Mouse (Mus musculus): Measurements from ENCODE around the gene Agbl1. TPM values are rescaled to one million over a fixed set of nuclear protein-coding genes. Genes with fewer than 3 reads are reported as not detected.

Agbl1 gene
- total RNA-seq, 1 experiment from 2014 or later: 0.10 TPM

DNA sequence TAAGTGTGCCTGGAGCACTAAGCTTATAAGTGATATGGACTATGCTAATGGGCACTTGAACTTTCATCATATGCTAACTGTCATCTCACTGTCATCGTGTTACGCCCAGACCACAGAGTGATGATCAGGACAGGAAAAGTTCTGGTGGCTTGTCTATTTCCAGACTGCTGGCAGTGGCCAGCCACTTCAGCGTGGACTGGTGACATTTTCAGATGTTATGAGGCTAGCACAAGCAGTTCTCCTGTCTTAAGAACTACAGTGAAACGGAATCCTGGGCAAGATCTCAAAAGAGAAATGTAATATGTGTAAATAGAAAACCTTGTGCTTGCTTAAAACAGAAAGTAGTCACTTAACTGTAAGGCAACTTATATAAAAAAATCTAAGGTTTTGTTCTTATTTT, 550.8 kb downstream of the Agbl1 start:
- ATAC-seq (replicated peaks in 1 of 2; ENCODE audit: insufficient read depth in 1 of 2, low FRiP score in 2 of 2, low TSS enrichment in 1 of 2, low read depth in 1 of 2, poor library complexity in 2 of 2, severe bottlenecking in 2 of 2): no peak

DNA sequence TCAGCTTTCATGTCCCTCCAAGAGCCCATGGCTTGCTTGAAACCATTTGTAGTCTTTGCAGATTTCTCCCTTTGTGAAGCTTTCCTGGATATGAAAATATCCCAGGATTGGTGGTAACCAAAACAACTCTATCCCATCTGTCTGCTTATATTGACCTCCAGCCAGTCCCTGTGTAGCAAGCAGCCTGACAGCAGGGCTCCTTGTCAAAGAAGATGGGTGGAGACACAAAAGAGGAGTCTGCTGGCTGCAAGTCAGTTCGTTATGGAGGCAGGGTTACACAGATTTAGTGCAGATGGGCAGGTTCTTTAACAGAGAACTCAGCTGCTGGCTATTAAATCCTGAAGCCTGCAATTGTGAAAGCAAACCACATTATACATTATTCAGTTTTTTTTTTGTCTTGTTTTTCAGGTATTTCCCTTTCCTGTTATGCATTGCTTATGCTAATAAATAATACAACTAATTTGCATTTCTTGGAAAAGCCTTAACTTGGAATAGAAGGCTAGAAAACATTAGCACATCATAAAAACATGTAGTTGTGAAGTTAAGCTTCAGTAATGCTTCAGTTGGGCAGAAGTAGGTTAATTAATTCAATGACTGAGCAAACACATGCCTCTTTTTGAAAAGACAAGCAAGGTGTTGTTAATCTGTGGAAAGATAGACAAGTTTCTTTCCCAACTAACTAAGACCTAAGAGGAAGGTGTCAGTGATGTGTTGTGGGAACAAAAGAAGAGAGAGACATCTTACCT, 559.0 kb downstream of the Agbl1 start:
- ATAC-seq (replicated peaks in 1 of 2; ENCODE audit: insufficient read depth in 1 of 2, low FRiP score in 2 of 2, low TSS enrichment in 1 of 2, low read depth in 1 of 2, poor library complexity in 2 of 2, severe bottlenecking in 2 of 2): no peak

DNA sequence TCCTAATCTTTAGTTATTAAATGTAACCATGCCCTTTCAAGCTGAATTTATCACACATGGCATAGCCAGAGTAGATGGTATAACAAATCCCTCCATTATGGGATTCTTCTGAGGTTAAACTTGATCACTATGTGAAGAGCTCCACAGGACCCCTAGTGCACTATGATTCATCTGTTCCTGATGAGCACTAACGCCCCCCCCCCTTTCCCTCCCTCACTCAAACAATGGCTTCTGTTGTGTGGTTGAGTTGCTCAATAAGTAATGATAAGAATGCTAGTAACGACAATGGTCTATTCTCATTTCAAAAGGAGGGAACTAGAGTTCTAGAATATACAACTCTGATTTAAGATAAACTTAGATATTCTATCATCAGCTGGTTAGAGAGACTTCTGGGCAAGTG, 560.4 kb downstream of the Agbl1 start:
- ATAC-seq (replicated peaks in 1 of 2; ENCODE audit: insufficient read depth in 1 of 2, low FRiP score in 2 of 2, low TSS enrichment in 1 of 2, low read depth in 1 of 2, poor library complexity in 2 of 2, severe bottlenecking in 2 of 2): no peak

DNA sequence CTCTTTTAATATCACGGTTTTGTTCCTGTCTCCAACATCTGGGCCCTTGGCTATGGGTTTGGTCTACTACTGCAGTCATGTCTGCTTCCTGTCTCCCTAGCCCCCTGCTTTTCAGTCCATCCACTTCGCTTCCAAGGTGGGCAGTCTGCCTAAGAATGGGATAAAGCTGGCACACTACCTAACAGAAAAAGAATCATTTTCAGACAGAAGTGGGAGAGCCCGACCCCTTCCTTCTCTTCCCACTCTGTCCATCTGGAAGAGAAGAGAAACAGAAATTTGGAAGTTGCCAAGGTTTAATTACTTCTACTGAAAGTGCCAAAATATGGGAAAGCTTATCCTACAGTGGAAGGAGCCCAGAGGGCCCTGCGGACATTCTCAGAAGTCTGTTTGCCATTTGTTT, 561.6 kb downstream of the Agbl1 start:
- ATAC-seq (replicated peaks in 1 of 2; ENCODE audit: insufficient read depth in 1 of 2, low FRiP score in 2 of 2, low TSS enrichment in 1 of 2, low read depth in 1 of 2, poor library complexity in 2 of 2, severe bottlenecking in 2 of 2): no peak

DNA sequence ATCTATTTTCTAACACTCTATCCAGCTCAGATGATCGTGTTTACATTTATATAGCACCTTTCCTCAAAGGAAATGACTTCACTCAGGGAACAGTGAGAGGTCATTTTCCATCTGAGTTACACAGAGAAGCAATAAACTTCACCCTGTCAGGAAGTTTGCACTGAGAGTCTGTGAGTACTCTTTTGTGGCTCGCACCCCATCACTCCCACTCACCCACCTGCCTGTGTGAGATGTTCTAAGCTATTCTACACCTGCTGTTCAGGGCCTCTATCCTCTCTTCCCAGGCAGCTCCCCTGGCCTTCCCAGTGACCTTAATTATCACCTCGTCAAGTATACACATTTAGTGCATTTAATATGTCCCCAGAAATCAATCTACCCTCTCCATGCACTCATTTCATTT, 580.3 kb downstream of the Agbl1 start:
- ATAC-seq (replicated peaks in 1 of 2; ENCODE audit: insufficient read depth in 1 of 2, low FRiP score in 2 of 2, low TSS enrichment in 1 of 2, low read depth in 1 of 2, poor library complexity in 2 of 2, severe bottlenecking in 2 of 2): no peak

DNA sequence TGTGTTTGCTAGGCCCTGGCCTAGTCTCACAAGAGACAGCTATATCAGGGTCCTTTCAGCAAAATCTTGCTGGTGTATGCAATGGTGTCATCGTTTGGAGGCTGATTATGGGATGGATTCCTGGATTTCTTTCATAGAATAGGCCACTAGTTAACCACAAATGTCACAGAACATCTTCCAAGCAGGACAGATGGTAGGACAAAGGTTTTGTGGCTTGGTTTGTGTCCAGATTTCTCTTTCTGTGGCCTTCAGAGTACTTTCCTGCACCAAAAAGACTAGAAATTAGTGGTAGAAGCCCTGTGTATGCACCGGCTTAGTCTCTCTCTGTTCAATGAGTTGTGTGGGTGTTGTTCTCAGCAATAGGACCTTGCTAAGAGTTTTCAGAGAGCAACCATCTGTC, 590.9 kb downstream of the Agbl1 start:
- ATAC-seq (replicated peaks in 1 of 2; ENCODE audit: insufficient read depth in 1 of 2, low FRiP score in 2 of 2, low TSS enrichment in 1 of 2, low read depth in 1 of 2, poor library complexity in 2 of 2, severe bottlenecking in 2 of 2): no peak

DNA sequence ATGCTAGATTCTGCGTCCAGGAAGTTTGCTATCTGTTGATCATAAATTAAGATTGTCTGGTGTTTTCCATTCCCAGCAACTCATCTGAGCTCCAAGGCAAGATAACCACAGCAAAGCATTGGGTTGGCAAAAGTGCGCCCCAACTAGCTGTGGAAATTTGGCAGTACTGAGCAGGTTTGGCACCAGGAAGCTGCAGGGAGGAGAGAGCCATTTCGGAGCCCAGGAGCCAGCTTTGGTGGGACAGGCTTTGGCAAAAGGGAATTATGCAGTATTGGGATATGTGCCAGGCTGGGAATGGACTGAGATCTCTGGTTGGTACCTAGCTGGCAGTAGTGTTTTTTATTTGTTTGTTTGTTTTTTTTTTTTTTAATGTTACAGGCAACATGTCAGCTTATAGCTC, 612.5 kb downstream of the Agbl1 start:
- ATAC-seq (replicated peaks in 1 of 2; ENCODE audit: insufficient read depth in 1 of 2, low FRiP score in 2 of 2, low TSS enrichment in 1 of 2, low read depth in 1 of 2, poor library complexity in 2 of 2, severe bottlenecking in 2 of 2): no peak

DNA sequence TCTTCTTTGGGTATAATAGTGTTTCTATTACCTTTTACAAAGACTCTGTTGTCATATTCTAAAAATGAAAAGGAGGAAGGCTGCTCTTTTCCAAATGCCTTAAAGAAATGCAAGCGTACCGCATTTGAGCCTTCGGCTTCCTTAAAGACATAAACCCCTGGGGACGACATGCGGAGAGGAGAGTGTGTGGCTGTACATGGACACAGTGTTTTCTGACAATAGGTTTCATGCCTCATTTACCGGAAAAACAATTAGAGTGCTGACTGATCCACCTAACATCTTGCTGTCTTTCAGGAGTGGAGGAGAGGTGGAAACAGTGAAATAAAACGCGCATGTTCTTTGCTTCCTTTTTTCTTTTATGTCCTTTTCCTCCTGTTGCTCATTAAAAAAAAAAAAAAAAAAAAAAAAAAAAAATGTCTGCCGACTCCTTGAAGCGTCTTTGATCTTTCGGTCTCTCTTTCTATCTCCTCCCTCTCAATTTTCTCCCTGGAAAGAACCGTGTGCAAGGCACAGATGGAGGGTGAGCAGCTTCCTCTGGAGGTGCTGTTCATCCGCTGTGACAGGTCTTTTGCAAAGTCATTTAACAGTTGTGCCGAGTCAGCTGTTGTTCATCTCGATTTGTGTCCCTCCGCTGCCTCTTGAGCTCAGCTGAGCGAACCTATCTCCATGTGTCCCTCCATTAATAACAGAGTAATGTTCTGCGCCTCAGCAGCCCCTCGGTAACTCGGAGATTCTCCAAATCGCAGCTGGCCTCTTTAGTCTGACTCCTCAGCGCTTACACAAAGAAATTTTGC, 659.9 kb downstream of the Agbl1 start:
- no peak for ATAC-seq (replicated peaks in 1 of 2; ENCODE audit: insufficient read depth in 1 of 2, low FRiP score in 2 of 2, low TSS enrichment in 1 of 2, low read depth in 1 of 2, poor library complexity in 2 of 2, severe bottlenecking in 2 of 2)

DNA sequence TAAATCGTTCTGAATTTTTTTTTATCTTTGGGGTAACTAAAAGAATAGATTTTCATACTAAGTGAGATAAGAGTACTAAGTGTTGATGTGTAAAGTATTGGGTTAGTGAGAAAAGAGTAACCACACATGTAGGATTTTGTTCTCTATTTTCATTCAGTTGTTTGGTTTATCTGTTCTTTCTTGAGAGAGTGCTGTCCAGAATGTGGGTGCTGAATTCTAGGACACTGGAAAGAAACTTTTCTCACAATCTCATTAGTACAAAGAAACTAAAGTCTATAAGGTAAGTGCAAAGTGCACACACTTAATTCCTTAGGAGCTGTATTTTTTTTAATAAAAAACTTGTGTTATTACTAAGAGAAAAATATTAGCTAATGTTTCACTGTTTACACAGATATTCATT, 674.4 kb downstream of the Agbl1 start:
- no peak for ATAC-seq (replicated peaks in 1 of 2; ENCODE audit: insufficient read depth in 1 of 2, low FRiP score in 2 of 2, low TSS enrichment in 1 of 2, low read depth in 1 of 2, poor library complexity in 2 of 2, severe bottlenecking in 2 of 2)

DNA sequence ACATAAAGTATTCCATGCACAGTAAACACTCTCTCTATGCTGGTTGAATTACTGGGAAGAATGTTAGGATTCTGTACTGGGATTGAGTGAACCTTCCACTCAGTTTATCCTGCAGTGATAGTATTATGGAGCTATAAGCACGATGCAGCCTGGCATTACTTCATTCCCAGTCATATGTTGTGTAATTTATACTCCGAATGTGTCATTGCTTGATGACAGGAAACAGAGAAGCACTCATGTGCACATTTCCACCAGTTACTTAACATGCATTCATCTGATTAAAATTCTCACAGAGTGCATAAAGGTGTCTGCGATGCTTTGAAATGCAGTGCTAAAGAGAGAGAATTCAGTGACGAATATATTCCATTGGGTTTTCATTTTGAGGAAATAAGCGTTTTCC, 682.0 kb downstream of the Agbl1 start:
- ATAC-seq (replicated peaks in 1 of 2; ENCODE audit: insufficient read depth in 1 of 2, low FRiP score in 2 of 2, low TSS enrichment in 1 of 2, low read depth in 1 of 2, poor library complexity in 2 of 2, severe bottlenecking in 2 of 2): no peak

DNA sequence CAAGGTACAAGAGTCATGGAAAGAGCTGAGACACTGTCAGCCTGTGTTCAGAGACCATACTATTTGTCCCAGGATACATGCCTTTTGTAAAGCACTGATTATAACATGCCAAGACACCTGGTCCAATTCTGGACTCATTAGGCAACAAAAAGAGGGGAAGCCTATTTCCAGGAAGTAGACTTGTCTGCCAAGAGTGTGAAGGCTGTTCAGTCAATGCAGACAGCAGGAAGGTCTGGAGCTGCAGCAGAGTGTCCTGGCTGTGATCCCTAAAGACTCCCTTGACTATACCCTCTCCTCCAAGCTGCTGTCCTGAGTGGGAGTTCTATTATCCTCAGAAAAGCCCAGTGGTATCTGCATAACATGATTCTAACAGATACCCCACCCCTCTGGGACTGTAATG, 689.2 kb downstream of the Agbl1 start:
- ATAC-seq (replicated peaks in 1 of 2; ENCODE audit: insufficient read depth in 1 of 2, low FRiP score in 2 of 2, low TSS enrichment in 1 of 2, low read depth in 1 of 2, poor library complexity in 2 of 2, severe bottlenecking in 2 of 2): no peak

DNA sequence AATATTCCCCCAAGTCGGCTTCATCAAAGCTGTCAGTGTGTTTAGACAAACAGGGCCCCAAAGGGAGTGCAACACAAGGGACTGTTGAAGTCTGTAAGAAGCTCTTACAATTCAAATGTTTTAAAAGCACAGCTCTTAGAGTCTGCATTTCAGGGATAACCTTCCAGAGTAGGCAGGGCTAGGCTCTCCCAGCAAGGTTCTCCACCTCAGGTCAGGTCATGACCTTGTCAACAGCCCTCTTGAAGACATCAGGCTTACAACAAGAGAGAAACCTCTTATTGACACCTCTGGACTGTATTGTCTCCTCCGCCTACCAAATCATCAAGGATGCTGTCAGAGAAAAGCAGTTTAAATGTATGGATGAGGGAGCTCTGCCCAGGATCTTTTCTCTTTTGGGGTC, 692.0 kb downstream of the Agbl1 start:
- ATAC-seq (replicated peaks in 1 of 2; ENCODE audit: insufficient read depth in 1 of 2, low FRiP score in 2 of 2, low TSS enrichment in 1 of 2, low read depth in 1 of 2, poor library complexity in 2 of 2, severe bottlenecking in 2 of 2): no peak

DNA sequence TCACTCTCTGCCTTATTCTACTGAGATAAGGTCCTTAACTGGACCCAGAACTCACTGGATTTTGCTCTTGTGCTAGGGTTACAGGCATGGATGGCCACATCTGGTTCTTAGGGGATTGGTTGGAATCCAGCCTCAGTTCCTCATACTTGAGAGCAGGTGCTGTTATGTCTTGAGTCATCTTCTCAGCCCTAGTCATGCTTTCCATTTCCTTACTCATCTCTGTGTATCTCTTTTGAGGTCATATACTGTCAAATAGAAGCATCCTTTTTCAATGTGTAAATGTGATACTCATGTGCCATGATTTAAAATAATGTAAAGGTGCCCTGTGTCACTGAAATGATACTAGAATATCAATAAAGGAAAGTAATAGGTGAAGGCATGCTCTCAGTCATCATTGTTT, 705.5 kb downstream of the Agbl1 start:
- no peak for ATAC-seq (replicated peaks in 1 of 2; ENCODE audit: insufficient read depth in 1 of 2, low FRiP score in 2 of 2, low TSS enrichment in 1 of 2, low read depth in 1 of 2, poor library complexity in 2 of 2, severe bottlenecking in 2 of 2)

DNA sequence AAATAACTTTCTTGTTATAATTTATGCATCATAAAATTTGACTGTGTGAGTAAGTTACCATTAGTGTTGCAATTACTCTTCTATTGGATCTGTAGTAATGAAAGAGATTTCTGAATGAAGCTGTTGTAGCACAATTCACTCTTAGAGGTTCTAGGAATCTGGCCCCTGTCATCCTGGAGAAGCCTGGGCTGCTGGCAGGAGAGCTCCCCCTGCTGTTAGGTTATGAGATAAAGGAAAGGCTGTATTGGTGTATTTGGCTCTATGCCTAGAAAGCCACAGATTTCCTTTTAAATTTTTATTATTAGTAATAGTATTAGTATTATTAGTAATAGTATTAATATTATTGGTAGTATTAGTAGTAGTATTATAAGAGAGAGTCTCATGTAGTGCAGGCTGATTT, 711.8 kb downstream of the Agbl1 start:
- ATAC-seq (replicated peaks in 1 of 2; ENCODE audit: insufficient read depth in 1 of 2, low FRiP score in 2 of 2, low TSS enrichment in 1 of 2, low read depth in 1 of 2, poor library complexity in 2 of 2, severe bottlenecking in 2 of 2): 0 out of 4 replicates have a peak, but pooled peaks of 1 of the 2 experiments have one; percentile 27

DNA sequence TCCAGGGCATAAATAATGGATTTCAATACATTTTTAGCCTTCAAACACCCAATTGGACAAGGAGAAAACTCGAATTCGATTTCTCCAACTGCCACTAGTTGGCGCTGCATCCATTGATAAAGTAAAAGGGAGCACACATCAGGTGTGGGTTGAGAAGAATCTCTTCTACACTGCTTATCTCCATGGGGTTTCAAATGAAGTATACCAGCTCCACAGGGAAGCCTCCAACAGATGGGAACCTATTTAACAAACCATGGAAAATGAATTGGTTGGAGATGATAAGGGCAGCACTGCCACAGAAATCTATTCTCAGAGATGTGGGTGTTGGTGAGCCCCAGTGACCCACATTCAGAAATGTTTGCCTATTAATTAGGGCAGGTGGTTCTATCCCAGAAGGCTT, 741.6 kb downstream of the Agbl1 start:
- peak; percentile 42 to 69; a peak in 2 of 4 replicates for ATAC-seq (replicated peaks in 1 of 2; ENCODE audit: insufficient read depth in 1 of 2, low FRiP score in 2 of 2, low TSS enrichment in 1 of 2, low read depth in 1 of 2, poor library complexity in 2 of 2, severe bottlenecking in 2 of 2)

DNA sequence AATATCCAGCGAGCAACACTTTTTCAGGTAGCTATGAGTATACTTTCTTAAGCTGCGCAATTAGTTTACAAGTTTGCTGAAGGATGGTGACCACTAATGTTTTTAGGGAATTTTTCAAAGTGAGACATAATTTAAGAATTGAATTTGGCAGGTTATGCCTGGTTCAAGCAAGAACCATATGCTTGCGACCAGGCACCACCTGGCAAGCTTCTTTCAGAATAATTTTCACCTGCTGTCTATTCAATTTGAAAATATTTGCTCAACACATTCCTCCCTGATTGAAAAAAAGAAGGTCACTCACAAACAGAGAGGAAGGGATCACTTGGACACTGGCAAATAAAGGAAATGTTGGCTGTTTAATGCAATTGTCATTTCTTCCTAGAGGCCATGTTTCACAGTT, 779.9 kb downstream of the Agbl1 start:
- no peak for ATAC-seq (replicated peaks in 1 of 2; ENCODE audit: insufficient read depth in 1 of 2, low FRiP score in 2 of 2, low TSS enrichment in 1 of 2, low read depth in 1 of 2, poor library complexity in 2 of 2, severe bottlenecking in 2 of 2)

DNA sequence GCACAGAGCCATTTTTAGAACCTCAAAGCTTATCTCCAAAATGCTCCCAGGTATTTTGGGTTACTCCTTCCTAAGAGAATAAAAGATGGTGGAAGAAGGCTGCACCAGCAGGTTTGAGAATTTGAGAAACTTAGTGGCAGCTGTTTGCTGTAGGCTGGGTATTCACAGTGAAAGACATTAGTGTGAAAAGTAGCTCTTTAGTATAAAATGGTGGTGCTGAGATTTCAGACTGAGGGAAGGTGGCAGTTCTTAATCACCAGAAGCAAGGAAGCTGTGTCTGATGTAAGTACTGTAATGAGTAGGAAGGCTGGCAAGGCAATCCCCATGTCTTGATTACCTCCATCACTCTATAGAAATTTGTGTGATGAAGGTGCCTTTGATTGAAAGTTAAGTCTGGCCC, 799.3 kb downstream of the Agbl1 start:
- ATAC-seq (replicated peaks in 1 of 2; ENCODE audit: insufficient read depth in 1 of 2, low FRiP score in 2 of 2, low TSS enrichment in 1 of 2, low read depth in 1 of 2, poor library complexity in 2 of 2, severe bottlenecking in 2 of 2): no peak

DNA sequence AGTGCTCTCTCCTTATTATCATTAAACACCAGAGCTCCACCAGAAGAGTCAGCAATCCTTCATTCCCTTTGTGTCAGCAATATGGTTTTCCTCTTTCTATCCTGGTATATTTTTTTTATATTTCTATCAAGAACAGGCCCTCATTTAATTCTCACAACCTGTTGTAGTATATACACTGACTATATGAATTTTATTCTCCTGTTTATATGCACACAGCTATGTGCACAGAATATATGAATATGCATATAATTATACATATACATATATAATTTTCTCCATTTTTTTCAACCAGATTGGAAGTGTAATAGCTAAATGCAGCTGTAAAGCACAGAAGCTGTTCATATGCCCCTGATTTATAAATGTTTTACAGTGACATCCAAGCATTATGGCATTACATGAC, 846.3 kb downstream of the Agbl1 start:
- ATAC-seq (replicated peaks in 1 of 2; ENCODE audit: insufficient read depth in 1 of 2, low FRiP score in 2 of 2, low TSS enrichment in 1 of 2, low read depth in 1 of 2, poor library complexity in 2 of 2, severe bottlenecking in 2 of 2): no peak

DNA sequence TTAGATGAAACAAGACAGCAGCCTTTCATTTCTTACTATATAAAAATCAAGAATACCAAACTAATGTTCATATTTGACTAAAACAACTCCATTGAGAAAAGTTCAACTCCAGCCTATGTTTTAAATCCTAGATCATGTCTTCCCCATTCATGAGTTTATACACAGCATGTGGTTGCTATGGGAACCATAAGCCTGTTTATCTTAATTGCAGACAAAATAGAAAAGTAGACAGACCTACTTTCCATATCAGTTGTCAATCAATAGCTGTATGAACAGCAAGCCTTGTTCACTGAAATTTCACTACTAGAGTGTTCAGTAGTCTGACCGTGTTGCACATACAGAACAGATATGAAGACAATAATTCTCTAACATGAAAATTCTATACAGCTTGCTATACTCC, 857.6 kb downstream of the Agbl1 start:
- ATAC-seq (replicated peaks in 1 of 2; ENCODE audit: insufficient read depth in 1 of 2, low FRiP score in 2 of 2, low TSS enrichment in 1 of 2, low read depth in 1 of 2, poor library complexity in 2 of 2, severe bottlenecking in 2 of 2): no peak

All from hematopoietic stem cell, adult 5-6 weeks (primary cell).